Mouse (Mus musculus): ENCODE results near the gene Ttyh1.

GRCm38 (mm10) chr7:4123732-4124131 lies 4.5 kb downstream of the Ttyh1 start:
- TF ChIP-seq E2F4 (IDR thresholded peaks at IDR 0.05; ENCODE audit: borderline replicate concordance, low read depth, low read length) (no peak), GABPA (IDR thresholded peaks at IDR 0.05; ENCODE audit: low read depth, low read length) (no peak), POLR2A (IDR thresholded peaks at IDR 0.05; ENCODE audit: control insufficient read depth in 1 of 2, insufficient read depth in 1 of 2, low read depth in 1 of 2, low read length in 2 of 2, poor library complexity in 1 of 2) (no peak), MYB (IDR thresholded peaks at IDR 0.05; ENCODE audit: low read depth, low read length) (no peak), ELF1 (IDR thresholded peaks at IDR 0.05; ENCODE audit: low read depth, low read length) (no peak), RAD21 (IDR thresholded peaks at IDR 0.05; ENCODE audit: low read depth, low read length) (no peak), CTCF (IDR thresholded peaks at IDR 0.05 in 2 of 3, conservative IDR thresholded peaks at IDR 0.05 in 1 of 3; ENCODE audit: control insufficient read depth in 1 of 3, insufficient read depth in 1 of 3, low read depth in 2 of 3, low read length in 3 of 3, poor library complexity in 1 of 3, severe bottlenecking in 1 of 3) (no peak), UBTF (IDR thresholded peaks at IDR 0.05; ENCODE audit: borderline replicate concordance, insufficient read depth, low read depth, low read length) (no peak), HCFC1 (IDR thresholded peaks at IDR 0.05; ENCODE audit: low read depth, low read length) (no peak), USF1 (IDR thresholded peaks at IDR 0.05; ENCODE audit: low read depth, low read length) (no peak), MAX (IDR thresholded peaks at IDR 0.05; ENCODE audit: low read length) (no peak), BHLHE40 (IDR thresholded peaks at IDR 0.05; ENCODE audit: borderline replicate concordance, low read depth, low read length) (no peak)

Data from MEL (cell line).